Mouse (Mus musculus) urinary bladder, postnatal 25 days (tissue): ENCODE measurements at regions not wholly inside any gene's neighbourhood (a gene's known extent, or its start where the extent isn't known, plus 50 kb on each side); places are given as distances from the start of the nearest gene placed in this dataset.
"Not testable (repeated sequence)": the region's sequence is repeated elsewhere in the genome, so short reads cannot be mapped to it uniquely, and the experiment has no call there.

Source experiments
- DNase-seq: peaks from one replicate; pipeline ENCODE4 v3.0.0; 2022; ENCODE audit warnings: low spot score

DNA sequence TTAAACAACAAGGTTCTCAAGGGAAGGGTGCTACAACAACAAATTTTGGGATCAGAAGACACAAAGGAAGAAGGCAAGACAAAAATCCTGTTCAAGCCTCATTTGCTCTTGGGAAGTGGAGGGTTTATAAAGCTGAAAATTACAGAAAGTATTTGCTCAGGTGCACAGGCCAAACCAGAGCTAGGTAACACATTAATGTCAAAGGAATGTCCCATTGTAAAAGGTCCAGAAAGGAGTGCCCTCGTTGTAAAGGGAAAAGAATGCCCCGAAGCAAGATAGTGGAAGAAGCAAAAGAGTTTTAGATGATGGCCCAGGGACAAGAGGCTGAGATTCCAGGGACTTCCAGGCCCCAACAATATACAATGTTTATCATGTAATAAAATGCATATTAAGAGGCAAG lies 317.3 kb downstream of the Car8 start:
- no peak for DNase-seq

DNA sequence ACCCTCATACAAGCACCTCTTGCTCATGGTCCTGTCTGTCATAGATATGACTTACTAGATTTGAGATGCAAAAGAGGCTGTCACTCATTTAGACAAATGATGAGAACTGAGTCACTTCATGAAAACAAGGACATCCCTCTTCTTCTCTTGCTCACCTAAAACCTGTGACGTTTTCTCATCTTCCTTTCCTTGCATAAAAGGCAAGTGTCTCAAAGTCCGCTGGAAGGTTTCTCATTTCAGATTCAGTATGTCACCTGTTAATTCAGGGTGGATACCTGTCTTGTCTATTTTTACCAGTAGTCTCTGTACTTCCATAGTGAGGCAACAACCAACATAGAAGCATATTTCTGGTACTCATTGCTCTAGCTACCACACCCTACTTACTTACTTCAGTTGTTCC lies 325.6 kb downstream of the Car8 start:
- no peak for DNase-seq

DNA sequence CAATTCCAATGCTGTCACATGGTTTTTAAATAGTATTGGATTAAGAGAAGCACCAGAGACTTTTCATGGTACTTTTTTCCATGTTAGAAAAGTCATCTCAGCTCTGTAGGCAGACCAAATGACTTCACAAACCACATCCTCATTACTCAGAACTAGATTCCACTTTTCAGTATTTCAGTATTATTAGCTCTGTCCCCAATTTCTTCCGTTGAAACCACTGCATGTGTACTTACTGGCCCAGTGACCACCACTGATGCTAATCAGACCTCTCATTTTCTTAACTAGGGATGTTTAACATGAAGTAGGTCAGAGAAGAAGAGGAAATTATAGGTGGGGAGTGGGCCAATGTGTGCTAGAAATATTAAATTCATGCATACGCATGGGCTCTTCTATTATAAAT lies 326.2 kb downstream of the Car8 start:
- no peak for DNase-seq

DNA sequence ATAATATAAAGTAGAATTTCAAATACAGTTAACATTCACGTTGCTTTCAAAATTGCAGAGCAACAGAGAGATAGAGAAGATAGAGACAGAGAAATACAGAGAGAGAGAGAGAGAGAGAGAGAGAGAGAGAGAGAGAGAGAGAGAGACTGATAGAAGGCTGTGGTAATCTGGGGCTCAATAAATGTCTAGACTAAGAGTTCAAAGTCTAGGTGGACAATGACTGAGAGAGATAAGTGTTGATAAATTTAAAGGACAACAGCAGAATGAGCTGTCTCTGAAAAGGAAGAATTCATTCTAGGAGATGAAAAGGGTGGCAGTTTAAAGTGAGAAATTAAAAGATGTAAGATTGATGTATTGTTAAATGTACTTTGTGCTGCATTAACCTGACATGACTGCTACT lies 335.7 kb downstream of the Car8 start:
- no peak for DNase-seq

DNA sequence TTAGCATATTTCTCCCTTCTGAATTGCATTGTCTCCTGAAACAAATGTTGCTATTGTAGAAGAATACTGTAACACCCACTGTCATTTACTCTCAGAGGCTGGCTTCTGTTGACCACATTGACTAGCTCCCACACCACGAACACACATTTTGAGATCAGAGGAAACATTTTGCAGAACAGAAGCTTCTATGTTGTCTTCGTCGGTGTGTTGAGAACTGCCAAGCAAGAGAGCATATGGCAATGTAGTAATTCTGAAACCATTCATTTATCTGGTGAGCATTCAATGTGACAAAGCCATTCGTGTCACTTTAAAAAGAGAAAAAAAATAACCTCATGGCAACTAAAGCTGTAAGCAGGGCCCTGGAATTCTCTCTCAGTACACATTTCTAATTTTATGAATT lies 343.9 kb downstream of the Car8 start:
- no peak for DNase-seq

DNA sequence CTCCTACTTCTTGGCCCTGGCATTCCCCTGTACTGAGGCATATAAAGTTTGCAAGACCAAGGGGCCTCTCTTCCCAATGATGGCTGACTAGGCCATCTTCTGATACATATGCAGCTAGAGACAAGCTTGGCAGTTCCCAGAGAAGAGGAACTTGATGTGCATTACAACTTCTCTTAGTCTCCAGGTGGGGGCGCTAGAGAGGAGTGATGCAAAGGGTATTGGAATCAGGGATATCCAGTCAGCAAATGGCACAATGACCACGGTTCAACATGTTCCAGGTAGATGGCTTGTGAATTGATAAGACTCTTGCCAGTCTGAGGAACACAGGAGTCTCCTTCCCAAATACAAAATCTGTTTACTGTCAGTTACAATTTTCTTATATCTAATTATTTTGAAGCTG lies 347.7 kb downstream of the Car8 start:
- no peak for DNase-seq

DNA sequence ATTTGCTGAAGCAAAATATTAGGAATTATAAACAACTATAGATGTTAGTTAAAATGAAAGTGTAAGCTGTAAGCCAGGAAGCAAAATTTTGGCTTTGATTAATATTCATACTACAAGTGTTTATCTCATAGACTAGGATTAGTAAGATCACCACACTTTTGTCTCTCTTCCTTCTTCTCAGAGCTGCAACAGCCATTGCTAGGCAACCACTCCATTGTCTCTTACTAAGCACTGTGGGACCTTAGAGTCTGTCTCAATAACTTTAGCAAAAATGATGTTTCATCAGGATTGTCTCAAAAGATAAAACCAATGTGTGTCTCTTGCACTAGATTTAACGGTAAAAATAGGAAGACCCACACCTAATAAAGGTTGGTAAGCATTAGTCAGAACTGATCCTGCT lies 384.3 kb downstream of the Car8 start:
- no peak for DNase-seq

DNA sequence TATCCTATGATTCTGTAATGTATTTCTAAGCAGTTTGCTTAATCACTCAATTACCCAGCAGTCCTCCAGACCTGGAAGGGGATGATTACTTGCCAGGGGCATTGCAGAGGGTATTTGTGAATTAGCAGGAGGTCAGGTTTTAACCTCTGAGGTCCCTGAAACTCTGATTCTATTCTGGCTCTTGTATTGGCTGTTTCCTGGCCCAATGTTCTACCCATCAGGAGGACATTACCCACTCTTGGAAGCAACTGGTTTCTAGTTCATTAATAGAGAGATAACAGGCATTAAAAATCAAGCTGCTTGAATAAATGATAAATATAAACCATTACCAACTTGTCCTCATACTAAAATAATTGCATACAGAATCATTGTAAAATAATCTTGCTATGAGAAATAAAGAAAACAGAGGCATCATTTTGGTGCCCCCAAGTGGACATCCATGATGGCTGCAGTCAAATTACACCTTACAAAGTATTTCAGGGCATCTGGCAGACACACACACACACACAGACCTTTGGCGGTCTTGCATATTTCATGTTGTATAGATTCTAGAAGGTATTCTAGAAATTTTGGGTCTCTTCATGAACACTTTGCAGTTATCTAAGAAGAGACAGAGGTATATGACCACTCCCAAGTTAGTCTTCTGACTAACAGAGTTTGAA lies 385.6 kb downstream of the Car8 start:
- DNase-seq: peak; percentile 8

DNA sequence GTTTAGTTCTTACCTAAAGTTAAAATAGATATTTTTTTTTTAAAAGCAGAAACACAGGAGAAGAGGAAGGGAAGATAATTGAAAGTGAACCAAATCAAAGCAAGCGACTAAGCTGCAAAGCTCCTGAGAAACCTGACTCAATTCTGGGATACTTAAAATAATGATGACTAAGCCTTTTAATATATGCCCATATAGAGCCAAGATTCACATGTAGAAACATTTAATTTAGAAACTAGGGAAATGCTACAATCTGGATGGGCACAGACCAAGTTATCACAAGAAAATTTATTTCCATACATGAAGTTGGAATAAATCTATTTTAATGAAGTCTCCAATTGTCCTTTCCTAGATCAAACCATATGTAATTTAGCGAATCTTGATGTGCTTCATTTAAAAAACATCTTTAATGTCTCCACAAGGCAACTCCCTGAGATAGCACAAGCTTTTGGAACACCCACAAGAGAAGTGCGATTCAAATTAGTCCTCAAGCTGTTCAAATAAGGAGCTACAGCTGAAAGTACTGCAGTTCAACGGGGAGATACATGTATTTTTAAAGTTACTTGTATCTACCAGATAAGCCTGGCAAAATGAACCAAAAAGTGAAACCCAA lies 386.7 kb downstream of the Car8 start:
- DNase-seq: no peak

DNA sequence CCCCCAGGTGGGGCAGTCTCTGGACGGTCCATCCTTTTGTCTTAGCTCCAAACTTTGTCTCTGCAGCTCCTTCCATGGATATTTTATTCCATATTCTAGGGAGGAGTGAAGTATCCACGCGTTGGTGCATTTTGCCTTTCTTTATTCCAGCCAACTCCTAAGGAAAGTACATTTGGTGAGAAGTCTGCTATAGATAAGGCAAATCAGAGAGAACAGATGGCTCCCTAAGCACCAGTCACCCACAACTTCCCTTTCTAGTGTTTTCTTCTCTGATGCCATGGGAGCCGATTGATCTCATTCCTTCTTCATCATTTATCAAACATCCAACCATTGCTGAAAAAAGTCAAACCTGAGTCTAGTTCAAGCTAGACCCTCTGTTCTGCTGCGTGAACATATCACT lies 391.4 kb downstream of the Car8 start:
- no peak for DNase-seq

DNA sequence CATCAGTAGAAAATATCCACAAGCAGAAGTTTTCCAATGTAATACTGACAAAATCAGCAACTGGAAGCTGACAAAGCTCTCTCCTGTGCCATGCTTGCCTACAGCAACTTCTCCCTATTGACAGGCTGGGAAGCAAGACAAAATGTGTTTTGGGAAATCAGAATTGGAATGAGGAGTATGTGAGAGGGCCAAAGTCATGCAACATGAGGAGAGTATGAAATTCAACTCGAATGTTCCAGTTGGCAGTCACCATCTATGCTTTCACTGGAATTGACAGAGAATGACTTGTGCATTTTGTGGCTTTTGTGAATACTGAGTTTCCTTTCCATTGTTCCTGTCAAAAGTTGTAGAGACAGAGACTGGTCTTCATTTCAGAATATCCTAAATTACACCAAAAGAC lies 409.7 kb downstream of the Car8 start:
- DNase-seq: no peak

DNA sequence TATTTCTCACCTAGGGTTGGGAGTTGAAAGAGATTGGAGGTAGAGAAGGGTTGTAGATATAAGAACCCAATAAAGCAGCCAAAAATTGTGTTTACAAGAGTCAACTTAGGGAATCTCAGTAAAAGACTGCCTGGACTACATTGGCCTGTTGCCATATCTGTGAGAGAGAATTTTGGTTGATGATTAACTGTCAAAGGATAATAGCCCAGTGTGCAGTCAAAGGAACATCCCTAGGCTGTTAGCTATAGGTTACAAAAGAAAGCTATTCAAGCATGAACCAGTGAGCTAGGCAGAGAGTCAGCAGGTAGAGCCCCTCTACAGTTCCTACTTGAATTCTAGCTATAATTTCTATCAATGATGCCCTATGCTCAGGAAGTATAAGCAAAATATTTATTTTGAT lies 419.0 kb downstream of the Car8 start:
- no peak for DNase-seq

DNA sequence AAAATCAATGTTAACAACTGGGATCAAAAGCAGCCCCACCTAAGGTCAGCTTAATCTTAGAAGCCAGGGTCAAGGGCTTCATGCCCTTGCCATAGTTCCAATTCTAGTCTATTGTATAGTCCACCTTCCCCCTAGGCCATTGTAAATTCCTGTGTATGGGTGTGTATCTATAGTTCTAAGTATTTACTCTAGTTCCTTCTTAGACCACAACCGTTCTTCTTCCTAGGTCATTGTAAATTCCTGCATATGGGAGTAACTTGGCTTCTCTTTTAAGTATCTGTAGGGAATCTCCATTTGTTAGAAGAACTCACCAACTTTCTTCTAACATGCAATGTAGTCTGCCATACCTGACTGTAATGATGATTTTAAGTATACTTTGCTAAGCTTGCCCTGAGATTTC lies 461.1 kb downstream of the Car8 start:
- not testable (repeated sequence) for DNase-seq

DNA sequence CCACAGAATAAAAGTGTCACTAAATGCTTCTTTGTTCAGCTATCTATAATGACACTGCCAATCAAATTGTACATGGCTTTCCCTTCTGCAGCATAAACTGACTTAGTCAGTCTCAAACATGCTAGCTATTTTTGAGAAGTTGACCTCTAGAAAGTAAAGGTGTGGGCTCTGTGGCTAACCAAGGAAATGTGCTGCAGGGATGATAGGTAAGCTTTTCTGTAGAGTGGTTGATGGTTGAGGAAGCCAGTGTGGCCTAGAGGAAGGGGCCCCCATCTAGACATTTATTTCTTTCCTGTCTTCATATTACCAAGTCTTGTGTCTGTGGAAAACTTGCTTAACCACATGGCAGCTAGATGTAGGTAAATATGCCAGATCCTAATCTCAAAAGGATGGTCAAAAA lies 483.4 kb downstream of the Car8 start:
- DNase-seq: no peak

DNA sequence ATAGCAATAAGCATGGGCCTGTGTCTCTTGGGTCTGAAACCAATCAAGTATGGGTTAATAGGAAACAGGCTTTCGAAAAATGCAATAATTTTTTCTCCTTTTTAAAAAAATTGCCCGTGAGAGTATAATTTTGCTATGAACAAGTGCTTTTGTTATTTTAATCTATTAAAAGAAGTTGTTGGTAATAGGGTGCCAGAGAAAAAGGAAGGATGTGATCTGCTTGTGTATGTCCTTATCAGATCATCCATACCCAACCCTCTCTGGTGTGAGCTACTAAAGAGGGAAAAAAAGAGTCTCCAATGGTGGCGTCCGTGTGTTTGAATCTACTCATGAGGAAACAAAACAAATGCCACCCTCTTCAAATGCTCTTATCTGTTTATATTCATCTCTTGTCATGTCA lies 484.9 kb downstream of the Car8 start:
- DNase-seq: no peak

DNA sequence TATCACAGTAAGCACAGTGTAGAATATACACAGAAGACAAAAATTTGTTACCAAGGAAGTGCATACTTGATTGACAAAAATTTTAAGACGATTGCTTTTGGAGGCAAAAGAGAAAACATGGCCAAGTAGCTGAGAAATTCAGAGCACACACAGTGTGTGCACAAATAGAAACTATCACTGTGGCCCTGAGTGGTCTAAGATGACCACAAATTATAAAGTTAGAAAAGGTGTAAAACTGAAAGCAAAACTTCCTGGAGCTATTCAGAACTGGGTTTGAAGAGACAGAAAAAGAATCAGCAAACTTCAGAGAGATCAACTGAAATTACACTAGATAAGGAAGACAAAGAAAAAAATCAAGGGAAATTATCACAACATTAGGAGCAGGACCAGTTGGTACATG lies 487.6 kb downstream of the Car8 start:
- DNase-seq: no peak

DNA sequence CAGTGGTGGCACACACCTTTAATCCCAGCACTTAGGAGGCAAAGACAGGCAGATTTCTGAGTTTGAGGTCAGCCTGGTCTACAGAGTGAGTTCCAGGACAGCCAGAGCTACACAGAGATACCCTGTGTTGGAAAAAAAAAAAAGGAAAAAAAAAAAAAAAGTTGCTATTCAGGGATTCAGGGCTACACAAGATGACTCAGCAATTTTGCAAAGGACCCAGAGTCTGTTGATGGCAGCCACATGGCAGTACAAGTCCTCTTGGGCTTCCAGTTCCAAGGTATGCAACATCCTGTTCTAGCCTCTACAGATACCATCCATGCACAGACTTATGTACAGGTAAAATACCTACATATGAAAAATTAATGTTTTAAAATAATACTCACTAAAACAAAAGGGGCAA lies 515.9 kb downstream of the Car8 start:
- DNase-seq: no peak

DNA sequence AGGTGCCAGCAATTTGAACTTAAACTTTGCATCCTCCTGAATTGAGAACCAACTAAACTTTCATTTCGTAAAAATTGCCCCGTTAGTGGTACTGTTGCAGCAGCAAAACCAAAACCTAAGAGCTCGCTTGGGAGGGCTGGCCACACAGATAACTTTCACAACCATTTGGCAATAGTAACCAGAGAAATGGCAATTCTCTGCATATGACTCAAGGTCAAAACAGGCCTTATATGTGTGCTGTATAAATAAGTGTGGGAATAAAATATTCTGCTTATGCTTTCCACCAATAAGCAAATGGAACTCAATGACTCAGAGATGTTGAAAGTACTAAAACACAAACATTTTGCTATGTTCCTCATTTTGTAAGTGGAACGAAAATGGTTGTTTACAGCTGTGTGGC lies 550.3 kb downstream of the Car8 start:
- DNase-seq: no peak

DNA sequence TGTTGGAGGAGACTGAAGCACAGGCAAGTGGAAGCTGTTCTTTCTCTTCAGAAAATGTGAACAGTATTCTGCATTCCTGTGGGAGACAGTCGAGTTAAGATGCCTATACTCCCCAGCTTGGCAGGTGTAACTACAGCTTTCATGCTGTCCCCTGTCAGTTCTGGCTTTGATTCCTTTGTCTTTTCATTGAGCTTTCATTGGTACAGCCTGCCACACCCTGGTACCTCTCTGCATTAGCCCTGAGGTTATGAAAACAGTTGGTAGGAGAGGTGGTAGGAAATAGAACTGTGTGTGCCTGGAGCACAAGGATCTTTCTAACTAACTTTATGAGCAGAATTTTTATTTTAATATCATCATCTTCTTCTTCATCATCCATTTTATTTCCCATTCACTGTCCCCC lies 551.6 kb downstream of the Car8 start:
- no peak for DNase-seq

DNA sequence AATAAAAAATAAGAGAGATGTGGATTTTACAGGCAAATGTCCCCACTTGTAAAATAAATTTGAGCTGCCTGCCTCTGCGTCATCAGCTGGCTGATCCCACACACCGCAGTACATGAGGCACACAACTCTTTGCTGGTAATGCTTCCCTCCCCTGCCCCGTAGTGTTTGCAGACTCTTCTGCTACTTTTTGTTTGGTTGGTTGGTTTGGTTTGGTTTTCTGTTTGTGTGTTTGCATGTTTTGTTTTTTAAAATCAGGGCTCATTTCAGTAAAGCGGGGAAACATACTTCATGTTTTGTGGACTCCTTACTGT lies 568.1 kb downstream of the Car8 start:
- DNase-seq: no peak

DNA sequence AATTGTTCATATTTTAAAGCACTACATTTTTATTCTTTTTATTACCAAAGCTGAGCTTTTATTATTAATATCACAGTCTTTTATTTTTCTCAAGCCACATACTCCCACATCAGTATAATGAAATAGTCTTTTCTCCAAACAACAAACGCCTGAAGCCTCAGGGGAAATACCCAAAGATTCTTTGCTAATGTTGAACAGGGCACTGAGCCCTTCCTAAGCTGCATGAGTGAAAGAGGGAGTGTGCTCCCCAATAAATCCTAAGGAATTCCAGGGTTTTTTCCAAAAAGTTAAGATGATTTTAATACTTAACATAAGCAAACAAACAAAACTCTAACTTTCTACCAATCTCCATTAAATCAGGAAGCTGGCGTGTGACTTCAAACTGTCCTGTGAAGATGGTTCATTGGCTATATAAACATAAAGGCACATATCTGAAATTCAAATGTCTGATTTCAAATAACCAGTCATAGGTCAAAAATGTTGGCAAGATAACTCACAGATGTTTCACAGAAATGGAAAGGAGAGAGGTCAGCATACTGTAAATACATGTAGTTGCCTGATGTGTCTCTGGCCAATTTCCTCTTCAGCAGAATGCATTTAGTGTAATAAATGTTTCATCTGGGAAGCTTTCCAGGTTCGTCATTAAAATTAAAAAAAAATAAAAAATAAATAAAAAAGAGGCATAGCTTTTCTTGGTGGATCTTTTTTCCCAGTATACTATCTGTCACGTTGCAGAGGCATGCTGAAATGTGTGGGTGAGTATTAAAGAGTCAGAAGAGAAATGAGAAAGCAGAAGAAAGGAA lies 568.6 kb downstream of the Car8 start:
- no peak for DNase-seq

DNA sequence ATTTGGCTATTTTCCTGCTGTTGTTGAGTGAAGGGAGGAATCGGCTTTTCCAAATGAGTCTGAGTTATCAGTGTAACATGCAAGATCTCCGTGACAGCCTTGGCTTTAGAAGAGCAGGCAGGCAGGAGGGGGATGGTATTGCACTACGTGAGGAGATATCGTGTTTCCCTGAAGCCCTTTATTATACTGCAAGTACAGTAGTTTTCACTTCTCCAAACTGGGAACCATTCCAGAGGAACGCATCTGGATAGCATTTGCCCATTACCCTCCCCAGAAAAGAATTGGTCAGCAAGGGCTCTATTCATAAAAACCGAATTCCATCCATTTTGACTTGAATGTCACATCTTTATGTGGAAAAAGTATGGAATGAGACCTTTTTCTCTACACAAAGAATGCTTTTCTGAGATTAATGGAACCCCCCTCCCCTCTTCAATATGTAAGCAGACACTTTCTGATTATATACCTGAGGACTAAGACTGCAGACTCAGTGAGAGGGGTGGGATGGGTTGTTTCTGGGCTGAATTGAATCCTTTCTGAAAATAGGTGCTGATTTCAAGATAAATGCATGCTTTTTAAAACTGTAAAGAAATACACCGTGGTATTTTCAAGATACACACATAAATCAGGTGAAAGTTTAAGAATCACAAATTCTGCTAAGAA lies 571.8 kb downstream of the Car8 start:
- no peak for DNase-seq

DNA sequence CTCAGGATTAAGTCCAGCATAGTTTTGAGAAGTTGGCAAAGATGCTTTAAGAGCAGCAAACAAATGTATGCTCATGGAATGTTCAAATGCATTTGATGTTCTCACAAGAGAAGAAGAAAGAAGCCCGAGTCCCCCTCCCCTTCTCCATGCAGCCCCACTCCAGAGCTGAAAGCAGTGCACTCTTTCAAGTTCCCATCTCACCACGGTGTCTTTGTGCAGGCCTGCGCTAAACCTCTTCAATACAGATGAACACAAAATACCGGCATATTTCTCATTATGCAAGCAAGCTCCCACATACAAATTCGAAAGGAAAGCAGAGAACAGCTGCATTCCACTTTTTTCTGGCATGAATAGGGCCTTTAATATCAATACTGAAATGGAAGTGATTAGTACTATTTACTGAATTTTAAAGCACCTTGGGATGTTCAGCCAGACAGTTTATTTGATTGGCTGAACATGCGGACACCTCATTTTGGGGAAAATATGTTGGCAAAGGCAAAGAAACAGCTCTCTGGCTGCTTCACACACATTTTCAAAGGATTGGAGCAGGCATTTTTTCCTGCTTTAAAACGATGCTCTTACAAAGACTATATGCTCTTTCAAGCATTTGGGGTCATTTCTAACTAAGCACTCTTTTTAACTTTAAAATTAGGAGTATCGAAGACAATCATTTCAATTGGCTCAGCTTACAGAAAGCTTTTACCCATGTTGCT lies 595.8 kb downstream of the Car8 start:
- no peak for DNase-seq
